35 mouse cellular contexts compared by ENCODE assay signal in genomic region chr7:118037062-118037461, GRCm38 (mm10).
"Had no signal": no experiment of that assay in that cellular context is flagged by ENCODE, and none has a peak within 500 bp of the region (broad histone marks: within the 10 kb centered on the region; RNA-seq: fewer than 3 reads in every experiment).

No protein-coding gene starts in this region.

- H3K4me2 ChIP-seq: heart, embryonic 11.5 days; heart, embryonic 12.5 days; heart, embryonic 13.5 days; heart, embryonic 15.5 days; hindbrain, embryonic 12.5 days; hindbrain, embryonic 13.5 days; hindbrain, embryonic 14.5 days; hindbrain, embryonic 15.5 days; intestine, embryonic 15.5 days; kidney, embryonic 15.5 days had no signal

- H3K27ac ChIP-seq: heart, embryonic 13.5 days; heart, embryonic 15.5 days; hindbrain, embryonic 10.5 days; hindbrain, embryonic 12.5 days; hindbrain, embryonic 13.5 days; hindbrain, embryonic 14.5 days; hindbrain, embryonic 15.5 days; hindbrain, postnatal 0 days; intestine, embryonic 15.5 days; kidney, embryonic 15.5 days; kidney, postnatal 0 days; layer of hippocampus, adult 2 months; left cerebral cortex, adult 2 months had no signal

- ATAC-seq: hindbrain, embryonic 16.5 days; hindbrain, postnatal 0 days; inflammation-experienced regulatory T-cells, adult 6 months; intestine, embryonic 15.5 days; intestine, embryonic 16.5 days; intestine, postnatal 0 days had no signal

- H3K9ac ChIP-seq: heart, embryonic 12.5 days; heart, embryonic 13.5 days; heart, embryonic 15.5 days; hindbrain, embryonic 12.5 days; hindbrain, embryonic 13.5 days; hindbrain, embryonic 14.5 days; hindbrain, embryonic 15.5 days; intestine, embryonic 15.5 days; kidney, embryonic 15.5 days had no signal

- DNase-seq: heart, postnatal 10 days; heart, postnatal 14 days; heart, postnatal 36 days; heart, postnatal 4 days; kidney, adult 11 months; kidney, adult 18-20 months; kidney, adult 2 months; kidney, adult 8-10 months; kidney, adult 9 months; kidney, postnatal 10 days; kidney, postnatal 14 days; kidney, postnatal 25 days; kidney, postnatal 36 days; kidney, postnatal 4 days; layer of hippocampus, adult 9-11 months; layer of hippocampus, postnatal 36 days had no signal

- H3K4me3 ChIP-seq: heart, embryonic 12.5 days; heart, embryonic 13.5 days; heart, embryonic 15.5 days; hindbrain, embryonic 10.5 days; hindbrain, embryonic 12.5 days; hindbrain, embryonic 13.5 days; hindbrain, embryonic 15.5 days; intestine, embryonic 15.5 days; kidney, embryonic 15.5 days; layer of hippocampus, adult 2 months; left cerebral cortex, adult 2 months had no signal

- H3K4me1 ChIP-seq: heart, embryonic 12.5 days; heart, embryonic 13.5 days; heart, embryonic 15.5 days; hindbrain, embryonic 10.5 days; hindbrain, embryonic 12.5 days; hindbrain, embryonic 13.5 days; hindbrain, embryonic 15.5 days; intestine, embryonic 15.5 days; kidney, embryonic 15.5 days had no signal

- H3K9me3 ChIP-seq: heart, embryonic 12.5 days; heart, embryonic 13.5 days; heart, embryonic 15.5 days; hindbrain, embryonic 10.5 days; hindbrain, embryonic 12.5 days; hindbrain, embryonic 13.5 days; hindbrain, embryonic 15.5 days; intestine, embryonic 15.5 days; kidney, embryonic 15.5 days had no signal

- H3K36me3 ChIP-seq: heart, embryonic 12.5 days; heart, embryonic 13.5 days; heart, embryonic 15.5 days; hindbrain, embryonic 10.5 days; hindbrain, embryonic 12.5 days; hindbrain, embryonic 13.5 days; hindbrain, embryonic 15.5 days; intestine, embryonic 15.5 days; kidney, embryonic 15.5 days had no signal

- H3K27me3 ChIP-seq: heart, embryonic 12.5 days; heart, embryonic 13.5 days; heart, embryonic 15.5 days; hindbrain, embryonic 12.5 days; hindbrain, embryonic 13.5 days; hindbrain, embryonic 15.5 days; intestine, embryonic 15.5 days; kidney, embryonic 15.5 days had no signal
